ENCODE assay signal across 7 mouse cellular contexts in the genomic region with DNA sequence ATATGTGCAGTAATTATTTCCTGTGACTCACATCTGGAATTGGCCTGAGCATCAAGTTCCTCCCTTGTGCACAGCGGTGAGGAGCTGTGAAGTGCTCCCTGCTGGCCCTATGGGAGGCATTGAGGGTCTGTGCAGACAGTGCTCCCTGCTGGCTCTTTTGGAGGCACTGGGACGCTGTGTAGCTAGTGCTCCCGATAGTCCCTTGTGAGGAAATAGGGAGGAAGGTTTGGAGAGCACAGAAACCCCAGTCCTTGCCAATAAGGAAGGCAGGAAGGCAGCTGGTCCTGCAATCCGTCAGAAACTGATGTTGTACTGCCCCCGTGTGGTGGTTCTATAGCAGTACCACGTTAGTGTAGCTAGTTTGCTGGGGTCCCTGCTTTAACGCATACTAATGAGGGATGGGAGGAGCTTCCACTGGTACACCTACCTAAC. TPM values are rescaled to one million over a fixed set of nuclear protein-coding genes. Genes with fewer than 3 reads are reported as not detected.
DNase-seq lines count a peak whose midpoint lies in the region; ATAC-seq and TF ChIP-seq lines count a peak whose summit lies in the region.

No protein-coding gene starts in this region.

- TF ChIP-seq CTCF in intestine, postnatal 0 days (IDR thresholded peaks at IDR 0.05; ENCODE audit: low read depth): peak; percentile 97

- H3K27ac ChIP-seq in intestine, postnatal 0 days (ENCODE audit: low read depth, low read length): no peak overlapping the region
- H3K27ac ChIP-seq in limb, embryonic 11.5 days (replicated peaks; ENCODE audit: low read depth, low read length): no peak overlapping the region
- no peak overlapping the region for H3K27ac ChIP-seq in midbrain, embryonic 14.5 days (replicated peaks; ENCODE audit: low read depth, low read length)

- no peak overlapping the region for H3K9ac ChIP-seq in intestine, postnatal 0 days (ENCODE audit: low read depth, low read length)
- no peak overlapping the region for H3K9ac ChIP-seq in limb, embryonic 11.5 days (ENCODE audit: low read length)
- H3K9ac ChIP-seq in midbrain, embryonic 14.5 days (replicated peaks; ENCODE audit: low read length): no peak overlapping the region

- no peaks in the 10 kb centered on the region for H3K9me3 ChIP-seq in intestine, postnatal 0 days (ENCODE audit: control insufficient read depth)
- no peaks in the 10 kb centered on the region for H3K9me3 ChIP-seq in limb, embryonic 11.5 days (ENCODE audit: control insufficient read depth, low read length)
- no peaks in the 10 kb centered on the region for H3K9me3 ChIP-seq in midbrain, embryonic 14.5 days (ENCODE audit: control insufficient read depth, low read length)

- peak; percentile 76 for DNase-seq in adrenal gland, adult 2 months
- DNase-seq in embryo, embryonic 11.5 days (ENCODE audit: low read depth, low spot score): peak; percentile 75
- DNase-seq in gastrocnemius, postnatal 4 days (ENCODE audit: low spot score in 2 of 2): peak; percentile 63 to 82
- peak; percentile 93 for DNase-seq in limb, embryonic 11.5 days (ENCODE audit: low spot score)
- peak; percentile 95 for DNase-seq in midbrain, embryonic 14.5 days
- DNase-seq in spleen, adult 12 weeks (ENCODE audit: low spot score): peak; percentile 24

- WGBS in intestine, postnatal 0 days: 9% methylated on average over 7 of the region's 7 CpGs
- WGBS in limb, embryonic 11.5 days: 7% methylated on average over 7 of the region's 7 CpGs
- 11% methylated on average over 7 of the region's 7 CpGs for WGBS in midbrain, embryonic 14.5 days

- no peaks in the 10 kb centered on the region for H3K36me3 ChIP-seq in intestine, postnatal 0 days (ENCODE audit: control insufficient read depth, insufficient read depth)
- H3K36me3 ChIP-seq in limb, embryonic 11.5 days (ENCODE audit: control insufficient read depth, insufficient read depth, low read length): no peaks in the 10 kb centered on the region
- H3K36me3 ChIP-seq in midbrain, embryonic 14.5 days (ENCODE audit: control insufficient read depth, insufficient read depth, low read length): no peaks in the 10 kb centered on the region

- no peak overlapping the region for H3K4me2 ChIP-seq in intestine, postnatal 0 days (replicated peaks; ENCODE audit: low read depth)
- no peak overlapping the region for H3K4me2 ChIP-seq in limb, embryonic 11.5 days (ENCODE audit: low read depth, severe bottlenecking)
- no peak overlapping the region for H3K4me2 ChIP-seq in midbrain, embryonic 14.5 days (ENCODE audit: low read length)

- H3K4me1 ChIP-seq in intestine, postnatal 0 days (replicated peaks; ENCODE audit: control insufficient read depth, insufficient read depth, low read length): no peaks in the 10 kb centered on the region
- 0 out of 2 replicates have a peak, but pooled peaks cover 3% of the 10 kb centered on the region for H3K4me1 ChIP-seq in limb, embryonic 11.5 days (ENCODE audit: control insufficient read depth, insufficient read depth, low read length)
- H3K4me1 ChIP-seq in midbrain, embryonic 14.5 days (ENCODE audit: control insufficient read depth, insufficient read depth, low read length): no peaks in the 10 kb centered on the region

- peak; percentile 51 for ATAC-seq in intestine, postnatal 0 days
- peak; percentile 55; the same call in 1 of the 2 replicates for ATAC-seq in limb, embryonic 11.5 days (ENCODE audit: insufficient number of reproducible peaks, low FRiP score, low TSS enrichment, low read depth)
- peak; percentile 43 for ATAC-seq in midbrain, embryonic 14.5 days (ENCODE audit: low FRiP score, low TSS enrichment)

- no peaks in the 10 kb centered on the region for H3K27me3 ChIP-seq in intestine, postnatal 0 days (replicated peaks; ENCODE audit: control insufficient read depth, insufficient read depth, low read length)
- no peaks in the 10 kb centered on the region for H3K27me3 ChIP-seq in limb, embryonic 11.5 days (ENCODE audit: control insufficient read depth, insufficient read depth, low read length)
- H3K27me3 ChIP-seq in midbrain, embryonic 14.5 days (ENCODE audit: control insufficient read depth, insufficient read depth, low read length): no peaks in the 10 kb centered on the region

- H3K4me3 ChIP-seq in intestine, postnatal 0 days (ENCODE audit: low read depth, low read length): no peak overlapping the region
- H3K4me3 ChIP-seq in limb, embryonic 11.5 days (ENCODE audit: low read depth, low read length): no peak overlapping the region
- H3K4me3 ChIP-seq in midbrain, embryonic 14.5 days (replicated peaks; ENCODE audit: low read depth, low read length): no peak overlapping the region

RNA-seq across cellular contexts. Expression of gene Cycs, which starts 29.9 kb away (rescaled TPM):
- 10 to 100 TPM; 69.1 to 73.1 TPM for total RNA-seq in adrenal gland, adult 2 months (2021)
- 0.24 and 0.29 TPM in 2 replicates for polyA plus RNA-seq in adrenal gland, adult 2 months (2012; rRNA removed)
- total RNA-seq in gastrocnemius, postnatal 4 days (2021): 10 to 100 TPM; 43.5 to 51.8 TPM
- polyA plus RNA-seq in intestine, postnatal 0 days (2015; fragmentation: Nextera tagmentation; extraction: Ambion mirVana): 132 and 157 TPM in 2 replicates
- 70.6 and 73.7 TPM in 2 replicates for polyA plus RNA-seq in limb, embryonic 11.5 days (2014; fragmentation: Nextera tagmentation; extraction: Ambion mirVana)
- 70.5 and 77.8 TPM in 2 replicates for polyA plus RNA-seq in midbrain, embryonic 14.5 days (2014; fragmentation: Nextera tagmentation; extraction: Ambion mirVana)

RNA-seq across cellular contexts. Expression of gene 4921507P07Rik, which starts 60.0 kb away (rescaled TPM):
- under 1 TPM; 0.20 to 0.48 TPM for total RNA-seq in adrenal gland, adult 2 months (2021)
- not detected in 2 replicates for polyA plus RNA-seq in adrenal gland, adult 2 months (2012; rRNA removed)
- total RNA-seq in gastrocnemius, postnatal 4 days (2021): under 1 TPM; 0.10 to 0.32 TPM
- polyA plus RNA-seq in intestine, postnatal 0 days (2015; fragmentation: Nextera tagmentation; extraction: Ambion mirVana): 0.30 TPM in 2 replicates
- 0.45 and 0.75 TPM in 2 replicates for polyA plus RNA-seq in limb, embryonic 11.5 days (2014; fragmentation: Nextera tagmentation; extraction: Ambion mirVana)
- polyA plus RNA-seq in midbrain, embryonic 14.5 days (2014; fragmentation: Nextera tagmentation; extraction: Ambion mirVana): 3.2 and 3.5 TPM in 2 replicates

Comparison
In these comparisons a context has a peak if more than half of its experiments do, and no peak if none do; other contexts are left out.
1. DNase-seq: peak in every context shown above with its lines; median percentile 95 in midbrain, embryonic 14.5 days; 93 in limb, embryonic 11.5 days; 76 in adrenal gland, adult 2 months; 75 in embryo, embryonic 11.5 days; 72 in gastrocnemius, postnatal 4 days; 24 in spleen, adult 12 weeks.
2. RNA of gene Cycs, which starts 29.9 kb away (polyA plus RNA-seq): 132 to 157 TPM in intestine, postnatal 0 days, 70.6 to 73.7 TPM in limb, embryonic 11.5 days and 70.5 to 77.8 TPM in midbrain, embryonic 14.5 days; 0.24 to 0.29 TPM in adrenal gland, adult 2 months; every median in the first group is over 10 times any median in the second.
3. Peak in every context shown above with its lines, with median percentiles within 50 percentile points of each other: ATAC-seq.